Mouse (Mus musculus) left cerebral cortex, adult 2 months (tissue): ENCODE measurements around the gene Dvl1. TPM values are rescaled to one million over a fixed set of nuclear protein-coding genes. Genes with fewer than 3 reads are reported as not detected.

Experiments used
- DNase-seq, 2 experiments: peaks; one replicate each; pipeline ENCODE4 v3.0.0; 2021 to 2022; ENCODE audit warnings: low spot score in 2 of 2, mixed read lengths in 1 of 2; ENCODE audit errors: extremely low spot score in 1 of 2
- H3K27ac ChIP-seq: fragments of 200-600 bp; 2 replicates; pipeline ENCODE4 v1.8.1; 2022
- H3K4me3 ChIP-seq: fragments of 200-600 bp; 2 replicates; pipeline ENCODE4 v1.8.1; 2022
- CTCF ChIP-seq: fragments of 200-600 bp; IDR thresholded peaks from 2 replicates; pipeline ENCODE4 v1.8.1; 2022; ENCODE audit warnings: antibody characterized with exemption, mild to moderate bottlenecking, moderate library complexity
- intact Hi-C: fragments of 180-260 bp; cut with DNase I; formaldehyde crosslinking; loops from one replicate; pipeline ENCODE4 v1.15.1; 2025
- total RNA-seq, 2 experiments: library from RNA; stranded (reverse); gene quantifications; 2 replicates each; pipeline ENCODE4 v1.2.3; 2021

Dvl1 gene
- total RNA-seq, 2 experiments from 2014 or later = 94.0 to 96.3 TPM

- peak overlapping the region; percentile 65 for H3K4me3 ChIP-seq
Measured at GRCm38 (mm10) chr4:155830596-155830995, 16.6 kb upstream of the Dvl1 start.

GRCm38 (mm10) chr4:155831205-155831766, 15.9 kb upstream of the Dvl1 start, which contains the start of gene Aurkaip1:
TSS of gene Aurkaip1 (plus strand) at chr4:155831272.
- Histone ChIP-seq H3K4me3 (peak within 1 kb of the TSS; percentile 65), H3K27ac (peak within 1 kb of the TSS; percentile 91)
- TF ChIP-seq CTCF = peak; percentile 76
- peak; percentile 95 to 96 for DNase-seq
- intact Hi-C loops = loop anchor here (1.0 to 2.0 kb wide), 3 partner anchors 16 to 112 kb away; partner anchors contain the start of genes Dvl1 and Ube2j2

More at GRCm38 (mm10) chr4:155830596-155830995, 16.6 kb upstream of the Dvl1 start:
- no peak overlapping the region for H3K27ac ChIP-seq
- DNase-seq = no peak
- intact Hi-C loops = loop anchor here (2.0 kb wide), 2 partner anchors 16 to 112 kb away; partner anchors contain the start of genes Dvl1 and Ube2j2
- no peak for TF ChIP-seq CTCF

GRCm38 (mm10) chr4:155831831-155832230, 15.4 kb upstream of the Dvl1 start:
- Histone ChIP-seq H3K4me3 (peak overlapping the region; percentile 65), H3K27ac (peak overlapping the region; percentile 91)
- intact Hi-C loops = loop anchor here (1.0 to 2.0 kb wide), 3 partner anchors 15 to 111 kb away; partner anchors contain the start of genes Dvl1 and Ube2j2
- TF ChIP-seq CTCF = no peak
- DNase-seq = no peak

- H3K4me3 ChIP-seq = peak overlapping the region; percentile 65
- no peak for TF ChIP-seq CTCF
- intact Hi-C loops = no loop called here
- no peak for DNase-seq
- peak overlapping the region; percentile 91; the same call in 1 of the 2 replicates for H3K27ac ChIP-seq
Measured at GRCm38 (mm10) chr4:155832321-155832720, 14.9 kb upstream of the Dvl1 start.

- H3K27ac ChIP-seq = no peak overlapping the region
- no peak overlapping the region for H3K4me3 ChIP-seq
- TF ChIP-seq CTCF = no peak
- no peak for DNase-seq
- intact Hi-C loops = no loop called here
Measured at GRCm38 (mm10) chr4:155833234-155833633, 14.0 kb upstream of the Dvl1 start.

- peak; percentile 83 for TF ChIP-seq CTCF
- no peak overlapping the region for H3K4me3 ChIP-seq
- intact Hi-C loops = no loop called here
- peak overlapping the region; percentile 26 for H3K27ac ChIP-seq
- DNase-seq = peak; percentile 58 to 64
Measured at GRCm38 (mm10) chr4:155833836-155834235, 13.4 kb upstream of the Dvl1 start.

GRCm38 (mm10) chr4:155837404-155838010, 9.7 kb upstream of the Dvl1 start:
- intact Hi-C loops = no loop called here
- no peak overlapping the region for H3K27ac ChIP-seq
- TF ChIP-seq CTCF = no peak
- DNase-seq = no peak
- H3K4me3 ChIP-seq = no peak overlapping the region

GRCm38 (mm10) chr4:155838187-155839153, 8.7 kb upstream of the Dvl1 start:
- intact Hi-C loops = no loop called here
- H3K27ac ChIP-seq = no peak overlapping the region
- no peak for TF ChIP-seq CTCF
- no peak for DNase-seq
- H3K4me3 ChIP-seq = no peak overlapping the region

GRCm38 (mm10) chr4:155839483-155839910, 7.7 kb upstream of the Dvl1 start, which contains the start of gene Mxra8:
TSS of gene Mxra8 (plus strand) at chr4:155839680.
- peak within 1 kb of the TSS; percentile 26; the same call in 1 of the 2 replicates for H3K4me3 ChIP-seq
- intact Hi-C loops = no loop called here
- TF ChIP-seq CTCF = no peak

GRCm38 (mm10) chr4:155840076-155841002, 6.9 kb upstream of the Dvl1 start:
- no peak for DNase-seq
- intact Hi-C loops = no loop called here
- H3K4me3 ChIP-seq = peak overlapping the region; percentile 38
- TF ChIP-seq CTCF = no peak
- H3K27ac ChIP-seq = no peak overlapping the region; the same call in 1 of the 2 replicates

More at GRCm38 (mm10) chr4:155839483-155839910, 7.7 kb upstream of the Dvl1 start, which contains the start of gene Mxra8:
- no peak within 1 kb of the TSS; the same call in 1 of the 2 replicates for H3K27ac ChIP-seq
- peak in 1 of 2 experiments; percentile 18 for DNase-seq
